Mouse (Mus musculus): ENCODE measurements around the gene Cbr4.

DNA sequence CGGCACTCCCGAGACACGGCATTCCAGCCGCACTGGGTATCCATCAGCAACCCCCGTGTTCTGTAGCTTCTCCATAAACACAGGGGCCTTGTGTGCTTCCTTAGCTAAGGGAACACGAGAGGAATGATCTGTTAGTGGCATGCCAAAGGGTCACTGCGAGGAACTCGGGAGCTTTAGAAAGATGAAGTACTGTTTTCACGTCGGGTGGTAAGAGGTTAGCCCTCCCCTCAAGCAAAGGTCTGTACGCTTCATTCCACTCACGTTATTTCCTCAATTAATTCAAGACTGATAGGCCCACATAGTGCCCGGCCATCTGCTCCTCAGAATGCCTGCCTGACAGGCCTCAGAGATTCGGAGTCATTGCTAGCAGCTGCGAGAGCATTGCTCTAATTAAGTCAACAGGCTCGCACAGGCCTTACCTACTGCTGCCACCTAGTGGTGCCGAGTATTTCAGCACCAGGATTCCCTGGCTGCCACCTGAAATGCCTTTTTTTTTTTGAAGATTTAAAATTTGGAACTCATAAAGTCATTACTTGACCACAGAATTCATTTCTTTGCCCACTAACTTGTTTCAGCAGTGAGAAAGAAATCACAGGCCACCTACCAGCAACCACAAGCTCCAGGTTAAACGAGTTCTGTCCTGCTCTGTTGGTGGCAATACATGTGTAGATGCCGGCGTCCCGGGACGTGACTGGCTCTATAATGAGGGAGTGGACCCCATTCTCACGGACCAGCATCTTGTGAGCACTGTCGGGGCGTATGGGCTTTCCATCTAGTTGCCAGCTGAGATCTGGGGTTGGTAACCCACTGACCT lies 28.6 kb downstream of the Cbr4 start:
- TF ChIP-seq CTCF (conservative IDR thresholded peaks at IDR 0.05; ENCODE audit: low read length), result peak; percentile 95
- TF ChIP-seq POU5F1 (IDR thresholded peaks at IDR 0.05; ENCODE audit: borderline replicate concordance, low read length), result no peak

Measured in E14TG2a.4 (cell line).